ENCODE assay signal across 7 mouse cellular contexts in the genomic region with DNA sequence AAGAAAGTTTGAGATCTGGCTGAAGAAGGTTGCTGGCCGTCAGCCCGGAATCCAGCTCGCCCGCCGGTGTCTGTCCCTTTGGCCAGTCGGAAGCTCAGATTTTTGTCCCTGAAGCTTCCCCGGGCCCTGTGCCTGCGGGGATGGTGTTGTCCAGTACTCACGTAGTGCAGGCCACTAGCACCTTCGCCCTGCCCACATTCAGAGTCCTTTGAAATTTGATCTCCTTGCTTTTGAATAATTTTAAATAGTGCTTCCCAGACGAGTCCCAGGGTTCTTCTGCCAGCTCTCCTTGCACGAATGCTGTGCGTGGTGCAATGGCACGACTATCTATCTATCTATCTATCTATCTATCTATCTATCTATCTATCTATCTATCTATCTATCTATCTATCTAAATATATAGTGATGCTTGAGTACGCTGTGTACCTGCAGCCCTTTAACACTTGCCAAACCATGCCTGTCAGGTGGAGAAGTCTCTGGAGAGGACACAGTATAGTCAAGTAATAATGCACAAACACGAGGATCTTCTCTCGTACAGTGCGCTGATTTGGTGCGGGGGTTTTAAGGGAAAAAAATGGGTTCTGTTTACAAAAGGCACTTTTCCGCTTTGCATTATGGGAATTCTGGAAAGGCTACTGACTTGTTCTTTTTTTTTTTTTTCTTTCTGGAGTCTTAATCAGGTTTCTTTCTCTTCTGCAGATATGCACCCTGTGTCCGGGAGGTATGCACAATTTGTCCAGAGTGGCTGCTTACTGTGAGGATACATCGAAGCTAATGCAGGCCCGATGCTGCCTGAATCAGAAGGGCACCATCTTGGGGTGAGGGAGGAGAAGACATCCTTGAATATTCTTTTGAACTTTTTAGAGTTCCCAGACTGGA. TPM values are rescaled to one million over a fixed set of nuclear protein-coding genes. Genes with fewer than 3 reads are reported as not detected.
A peak's percentile ranks its signal among the peaks of the same experiment; 100 is the strongest.
DNase-seq lines count a peak whose midpoint lies in the region; ATAC-seq and TF ChIP-seq lines count a peak whose summit lies in the region.

A gene (minus strand): TSS at position 162 of the 879 bp plus-strand sequence.

- H3K4me3 ChIP-seq in brown adipose tissue, adult 24 weeks (ENCODE audit: insufficient read depth, low read depth, low read length) = peak within 1 kb of the TSS; percentile 89
- peak within 1 kb of the TSS; percentile 72 for H3K4me3 ChIP-seq in hindbrain, embryonic 11.5 days (ENCODE audit: low read depth, low read length)
- peak within 1 kb of the TSS; percentile 64 for H3K4me3 ChIP-seq in lung, postnatal 0 days (ENCODE audit: low read depth, low read length)

- WGBS in hindbrain, embryonic 11.5 days = under 1% methylated on average over 23 of the region's 23 CpGs
- WGBS in lung, postnatal 0 days = 0% methylated on average over 22 of the region's 23 CpGs

- ATAC-seq in hindbrain, embryonic 11.5 days (ENCODE audit: low FRiP score) = peak; percentile 57
- ATAC-seq in lung, postnatal 0 days = peak; percentile 48

- peak; percentile 76 for DNase-seq in MEL-GATA-1-ER (ENCODE audit: extremely low read depth, low read depth)
- DNase-seq in fibroblast of lung, adult 2 months (ENCODE audit: low read depth) = peak; percentile 62
- peak; percentile 70 for DNase-seq in hindbrain, embryonic 11.5 days (ENCODE audit: low spot score)
- DNase-seq in layer of hippocampus, postnatal 10 days (ENCODE audit: low spot score in 2 of 2) = peak; percentile 43 to 45
- DNase-seq in lung, postnatal 0 days (ENCODE audit: low spot score) = peak; percentile 86
- DNase-seq in ovary, postnatal 10 days (ENCODE audit: low spot score) = peak; percentile 19

- no peaks in the 10 kb centered on the region for H3K27me3 ChIP-seq in hindbrain, embryonic 11.5 days (ENCODE audit: control insufficient read depth, insufficient read depth, low read length)
- no peaks in the 10 kb centered on the region for H3K27me3 ChIP-seq in lung, postnatal 0 days (replicated peaks; ENCODE audit: insufficient read depth, low read length)

- H3K4me2 ChIP-seq in hindbrain, embryonic 11.5 days (replicated peaks; ENCODE audit: low read depth, low read length) = peak within 1 kb of the TSS; percentile 81
- peak within 1 kb of the TSS; percentile 76 for H3K4me2 ChIP-seq in lung, postnatal 0 days (replicated peaks; ENCODE audit: low read depth, low read length)

- no peaks in the 10 kb centered on the region for H3K9me3 ChIP-seq in hindbrain, embryonic 11.5 days (ENCODE audit: control insufficient read depth, low read length)
- H3K9me3 ChIP-seq in lung, postnatal 0 days (ENCODE audit: low read length) = no peaks in the 10 kb centered on the region

- peak within 1 kb of the TSS; percentile 98 for H3K27ac ChIP-seq in brown adipose tissue, adult 24 weeks (replicated peaks; ENCODE audit: low read depth, low read length)
- peak within 1 kb of the TSS; percentile 90 for H3K27ac ChIP-seq in hindbrain, embryonic 11.5 days (ENCODE audit: low read depth, low read length)
- peak within 1 kb of the TSS; percentile 96 for H3K27ac ChIP-seq in lung, postnatal 0 days (ENCODE audit: low read length)

- peak within 1 kb of the TSS; percentile 87 for H3K9ac ChIP-seq in hindbrain, embryonic 11.5 days (ENCODE audit: low read depth, low read length)
- H3K9ac ChIP-seq in lung, postnatal 0 days (replicated peaks; ENCODE audit: low read depth) = peak within 1 kb of the TSS; percentile 82

- H3K4me1 ChIP-seq in brown adipose tissue, adult 24 weeks (ENCODE audit: control insufficient read depth, insufficient read depth, insufficient read length, low read length) = no peaks in the 10 kb centered on the region
- no peaks in the 10 kb centered on the region; the same call in 1 of the 2 replicates for H3K4me1 ChIP-seq in hindbrain, embryonic 11.5 days (replicated peaks; ENCODE audit: control insufficient read depth, insufficient read depth, low read length)
- peaks cover 4% of the 10 kb centered on the region for H3K4me1 ChIP-seq in lung, postnatal 0 days (ENCODE audit: insufficient read depth, low read depth, low read length)

- TF ChIP-seq CTCF in lung, postnatal 0 days (IDR thresholded peaks at IDR 0.05) = peak; percentile 70

- TF ChIP-seq EP300 in lung, postnatal 0 days (IDR thresholded peaks at IDR 0.05) = no peak

- 0 out of 2 replicates have a peak, but pooled peaks cover 2% of the 10 kb centered on the region for H3K36me3 ChIP-seq in hindbrain, embryonic 11.5 days (ENCODE audit: control insufficient read depth, insufficient read depth, low read length)
- H3K36me3 ChIP-seq in lung, postnatal 0 days (ENCODE audit: insufficient read depth, low read length) = no peaks in the 10 kb centered on the region

RNA-seq across cellular contexts. Expression of the gene that starts here (rescaled TPM):
- 8.2 and 10.3 TPM in 2 replicates for polyA plus RNA-seq in brown adipose tissue, adult 24 weeks (2012; ENCODE audit: insufficient read depth, insufficient read length, missing spikeins)
- 6.3 and 7.6 TPM in 2 replicates for polyA plus RNA-seq in hindbrain, embryonic 11.5 days (2014; fragmentation: Nextera tagmentation; extraction: Ambion mirVana)
- 10 to 100 TPM; 14.2 to 16.6 TPM for total RNA-seq in layer of hippocampus, postnatal 10 days (2021)
- 3.4 and 3.6 TPM in 2 replicates for polyA plus RNA-seq in lung, postnatal 0 days (2015; fragmentation: Nextera tagmentation; extraction: Ambion mirVana)

Comparison
In these comparisons a context has a peak if more than half of its experiments do, and no peak if none do; other contexts are left out.
1. Peak in every context shown above with its lines: DNase-seq, ATAC-seq, H3K4me3 ChIP-seq and H3K27ac ChIP-seq.
2. DNase-seq: peak in every context shown above with its lines; median percentile 86 in lung, postnatal 0 days; 76 in MEL-GATA-1-ER; 70 in hindbrain, embryonic 11.5 days; 62 in fibroblast of lung, adult 2 months; 44 in layer of hippocampus, postnatal 10 days; 19 in ovary, postnatal 10 days.